Mouse (Mus musculus) activated CD4-positive, CD25-positive, alpha-beta regulatory T cell (primary cell): ENCODE measurements around the gene Mob1b. TPM values are rescaled to one million over a fixed set of nuclear protein-coding genes. Genes with fewer than 3 reads are reported as not detected.

Experiments
- polyA plus RNA-seq, 2 experiments: library from polyadenylated mRNA; unstranded; fragments of 100-300 nt; shearing (Covaris generic); gene quantifications; one replicate each; pipeline ENCODE4 v1.2.1; 2017

Gene Mob1b
- polyA plus RNA-seq, result 10 to 100 TPM; 10.0 to 10.7 TPM

GRCm38 (mm10) chr5:88720116-88721002, at the start of gene Mob1b:
Gene Mob1b, plus strand, starts transcription at chr5:88720855.

GRCm38 (mm10) chr5:88675443-88676387, 44.9 kb upstream of the Mob1b start, which contains the start of gene Grsf1:
Gene Grsf1, minus strand, starts transcription at chr5:88676171.

GRCm38 (mm10) chr5:88764987-88765481, 44.4 kb downstream of the Mob1b start, which contains the start of gene Dck:
Gene Dck, plus strand, starts transcription at chr5:88764996.

Other genes starting within 250 kb of the Mob1b start
- not detected for gene Enam, start 232.9 kb upstream of the Mob1b start, polyA plus RNA-seq
- gene Jchain, start 193.0 kb upstream of the Mob1b start, polyA plus RNA-seq, result 10 to 100 TPM; 13.6 to 21.0 TPM
- 10 to 100 TPM; 89.3 to 93.7 TPM for gene Utp3, start 166.4 kb upstream of the Mob1b start, polyA plus RNA-seq
- gene Rufy3, start 155.8 kb upstream of the Mob1b start, polyA plus RNA-seq, result 1 to 10 TPM; 5.7 to 6.7 TPM
- gene Grsf1, start 44.7 kb upstream of the Mob1b start, polyA plus RNA-seq, result 10 to 100 TPM; 53.0 to 59.4 TPM
- 100 to 1,000 TPM in 1 of 2 experiments, 10 to 100 TPM in 1; 56.1 to 110 TPM for gene Dck, start 44.1 kb downstream of the Mob1b start, polyA plus RNA-seq
- under 1 TPM in 1 of 2 experiments, not detected in 1; 0.47 TPM for gene Slc4a4, start 166.0 kb downstream of the Mob1b start, polyA plus RNA-seq